Mouse (Mus musculus): ENCODE data around the gene Espnl. TPM values are rescaled to one million over a fixed set of nuclear protein-coding genes. Genes with fewer than 3 reads are reported as not detected.

The Espnl gene
- polyA plus RNA-seq, 1 experiment: 0.01 TPM

DNA sequence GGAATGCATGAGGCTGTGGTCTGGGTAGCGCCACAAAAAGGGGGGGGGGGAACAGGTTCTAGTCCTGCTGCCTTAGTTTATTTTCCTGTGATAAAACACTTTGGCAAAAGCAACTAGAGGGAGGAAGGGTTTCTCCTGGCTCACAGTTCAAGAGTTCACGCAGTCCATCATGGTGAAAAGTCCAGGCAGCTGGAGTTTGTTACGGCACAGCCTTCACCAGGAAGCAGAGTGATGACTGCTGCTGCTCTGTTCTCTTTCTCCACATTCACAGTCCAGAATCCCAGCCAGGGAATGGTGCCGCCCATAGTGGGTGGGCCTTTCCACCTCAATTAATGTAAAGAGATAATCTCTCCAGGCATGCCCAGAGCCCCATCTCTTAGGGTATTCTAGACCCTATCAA, 9.6 kb upstream of the Espnl start:
- no peak for DNase-seq (ENCODE audit: low read depth, low spot score)
- WGBS: 95% methylated on average over 4 of the region's 4 CpGs

DNA sequence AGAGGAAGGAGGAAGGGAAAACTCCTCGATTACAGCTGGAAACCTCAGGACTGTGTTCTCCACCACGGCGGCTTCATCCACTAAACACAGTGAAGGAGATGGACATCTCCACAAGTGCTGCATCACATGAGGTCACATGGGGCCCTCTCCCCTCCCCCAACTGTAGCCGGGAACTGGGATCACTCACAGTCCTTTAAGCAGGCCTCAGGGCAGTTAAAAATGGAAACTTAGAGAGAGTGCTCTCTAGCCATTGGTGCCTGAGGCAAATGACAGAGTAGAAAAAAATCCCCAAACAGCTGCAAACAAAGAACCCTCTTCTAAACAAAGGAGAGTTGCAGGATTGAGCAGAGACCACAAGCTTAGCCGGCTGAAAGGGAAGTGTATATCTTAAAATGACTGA, 8.6 kb upstream of the Espnl start:
- DNase-seq (ENCODE audit: low read depth, low spot score): no peak
- WGBS: 57% methylated on average over 5 of the region's 5 CpGs

DNA sequence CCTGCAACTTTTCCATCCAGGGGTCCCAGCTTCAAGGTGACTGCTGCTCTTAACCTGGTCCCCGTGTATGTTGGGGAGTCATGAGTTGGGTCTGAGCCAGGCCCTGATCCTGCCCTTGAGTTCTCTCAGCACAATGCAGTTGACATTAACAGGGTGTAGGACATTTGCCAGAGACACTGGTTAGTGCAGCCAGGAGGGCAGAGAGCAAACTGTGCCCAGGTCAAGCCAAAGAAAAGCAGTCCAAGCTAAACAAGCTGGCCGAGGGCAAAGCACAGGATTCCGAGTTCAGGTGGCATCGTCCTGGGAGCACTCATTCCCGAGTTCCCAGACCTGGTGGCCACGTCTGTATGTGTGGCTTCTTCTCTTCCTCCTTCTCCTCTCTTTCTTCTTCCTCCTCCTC, 4.2 kb upstream of the Espnl start:
- DNase-seq (ENCODE audit: low read depth, low spot score): no peak
- 77% methylated on average over 6 of the region's 6 CpGs for WGBS

DNA sequence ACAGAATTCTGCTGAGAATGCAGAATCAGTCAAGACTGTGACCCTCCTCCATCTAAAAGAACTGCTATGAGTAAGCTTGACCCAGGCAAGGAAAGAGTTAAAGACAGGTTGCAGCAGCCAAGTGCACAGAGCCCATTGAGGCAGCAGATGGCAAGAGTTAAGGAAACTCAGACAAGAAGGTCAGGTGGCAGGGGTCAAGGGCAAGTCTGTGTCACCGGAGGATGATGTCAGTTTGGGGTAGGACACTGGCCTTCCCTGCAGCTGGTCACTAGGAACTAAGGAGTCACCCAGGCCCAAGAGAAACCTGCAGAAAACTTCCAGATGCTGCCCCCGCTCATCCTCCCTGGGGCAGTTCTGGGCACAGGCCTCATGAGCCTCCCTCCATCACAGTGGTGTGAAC, 2.8 kb downstream of the Espnl start:
- no peak for DNase-seq (ENCODE audit: low read depth, low spot score)
- 69% methylated on average over 2 of the region's 2 CpGs for WGBS

DNA sequence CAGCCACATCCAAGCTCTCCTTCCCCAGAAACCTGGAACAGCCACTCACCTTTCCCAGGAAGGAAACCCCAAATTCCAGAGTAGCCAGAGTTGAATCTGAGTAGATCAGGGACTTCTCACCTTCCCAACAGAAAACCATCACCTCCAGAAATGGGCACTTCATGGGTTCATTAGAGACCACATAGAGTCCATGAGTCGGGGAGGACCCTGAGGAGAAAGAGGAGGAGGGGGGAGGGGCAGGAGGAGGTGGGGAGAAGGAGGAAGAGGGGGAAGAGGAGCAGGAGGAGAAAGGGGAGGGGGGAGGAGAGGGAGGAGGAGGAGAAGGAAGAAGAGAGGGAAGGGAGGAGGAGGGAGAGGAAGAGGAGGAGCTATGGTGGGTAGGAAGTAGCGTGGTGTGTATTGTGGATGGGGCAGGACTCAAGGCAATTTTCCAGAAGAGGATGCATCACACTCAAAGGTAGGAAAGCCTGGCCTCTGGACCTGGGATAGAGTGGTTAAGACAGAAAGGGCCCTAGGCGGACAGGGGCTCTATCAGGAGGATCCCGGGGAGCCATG, 3.7 kb downstream of the Espnl start:
- DNase-seq (ENCODE audit: low read depth, low spot score): no peak
- WGBS: 68% methylated on average over 4 of the region's 4 CpGs

DNA sequence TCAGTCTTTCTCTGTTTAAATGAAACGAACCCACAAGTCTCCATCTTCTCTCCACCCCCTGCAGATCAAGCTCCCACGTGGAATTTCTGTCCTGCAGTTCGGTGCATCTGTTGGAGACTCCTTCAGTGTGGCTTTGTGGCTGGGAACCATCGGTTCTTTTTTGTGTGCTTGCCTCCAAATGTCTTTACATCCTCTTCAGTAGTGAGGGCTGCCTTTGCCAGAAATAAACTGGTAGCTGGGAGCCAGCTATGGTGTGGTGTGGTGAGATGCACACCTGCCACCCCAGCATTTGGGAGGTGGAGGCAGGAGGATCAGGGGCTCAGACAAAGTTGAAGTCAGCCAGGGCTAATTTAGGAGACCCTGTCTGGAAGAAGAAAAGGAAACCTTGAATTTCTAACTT, 10.2 kb downstream of the Espnl start:
- 55% methylated on average over 4 of the region's 4 CpGs for whole genome bisulfite sequencing
- DNase-seq (ENCODE audit: low read depth, low spot score): no peak

DNA sequence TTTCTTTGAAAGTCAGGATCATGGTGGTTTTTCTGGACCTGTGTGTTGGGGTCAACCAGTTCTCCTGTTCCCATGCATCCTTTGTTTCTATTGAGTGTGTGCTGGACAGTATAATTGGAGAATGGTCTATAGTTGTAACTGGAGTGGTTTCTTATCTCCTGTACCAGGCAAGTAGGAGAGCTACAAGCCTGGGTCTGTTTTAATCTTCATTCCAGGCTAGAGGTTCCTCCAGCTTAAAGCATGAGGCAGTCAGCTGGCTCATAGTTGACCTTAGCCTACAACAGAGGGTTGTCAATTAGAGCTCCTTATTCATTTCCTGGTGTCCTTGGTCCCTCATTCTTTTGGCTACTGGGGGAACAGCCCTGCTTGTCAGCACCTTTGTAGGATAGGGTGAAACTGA, 11.7 kb downstream of the Espnl start:
- DNase-seq (ENCODE audit: low read depth, low spot score): no peak

DNA sequence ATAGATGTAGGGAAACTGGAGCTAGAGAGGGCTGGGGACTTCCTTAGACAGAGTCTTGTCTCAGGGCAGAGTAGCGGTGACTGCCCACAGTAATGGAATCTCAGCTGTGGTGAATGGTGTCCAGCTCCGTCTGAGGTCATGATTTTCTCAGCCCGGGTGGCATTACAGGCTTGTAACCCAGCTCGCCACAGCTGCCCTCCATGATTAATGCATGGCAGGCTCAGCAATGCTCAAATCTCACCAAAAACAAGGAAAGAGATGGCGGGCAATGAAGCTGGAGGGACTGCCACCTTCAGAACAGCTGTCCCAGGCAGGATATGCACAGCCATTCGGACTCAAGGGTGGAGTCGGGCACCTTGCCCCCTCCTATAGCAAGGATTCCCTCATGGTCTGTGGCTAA, 15.5 kb downstream of the Espnl start:
- DNase-seq (ENCODE audit: low read depth, low spot score): no peak
- 88% methylated on average over 7 of the region's 7 CpGs for WGBS

DNA sequence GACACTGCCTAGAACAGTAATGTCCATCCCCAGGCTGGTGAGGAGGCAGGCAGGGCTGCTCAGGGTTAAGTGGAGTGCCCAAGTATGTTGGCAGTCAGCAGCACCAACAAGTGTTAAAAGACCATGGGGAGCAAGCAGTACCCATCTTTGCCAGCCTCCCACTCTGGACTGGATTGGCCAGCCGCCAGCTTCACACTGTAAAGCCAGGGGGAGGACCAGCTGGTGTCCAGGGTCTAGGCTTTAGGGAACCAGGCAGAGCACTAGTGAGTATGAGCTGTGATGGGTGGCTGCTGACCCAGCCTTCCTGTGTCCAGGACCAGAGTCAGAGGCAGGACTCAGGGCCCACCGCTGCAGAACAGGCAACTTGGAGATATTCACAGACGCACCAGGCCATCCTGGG, 22.1 kb downstream of the Espnl start:
- no peak for DNase-seq (ENCODE audit: low read depth, low spot score)
- 84% methylated on average over 3 of the region's 3 CpGs for WGBS

DNA sequence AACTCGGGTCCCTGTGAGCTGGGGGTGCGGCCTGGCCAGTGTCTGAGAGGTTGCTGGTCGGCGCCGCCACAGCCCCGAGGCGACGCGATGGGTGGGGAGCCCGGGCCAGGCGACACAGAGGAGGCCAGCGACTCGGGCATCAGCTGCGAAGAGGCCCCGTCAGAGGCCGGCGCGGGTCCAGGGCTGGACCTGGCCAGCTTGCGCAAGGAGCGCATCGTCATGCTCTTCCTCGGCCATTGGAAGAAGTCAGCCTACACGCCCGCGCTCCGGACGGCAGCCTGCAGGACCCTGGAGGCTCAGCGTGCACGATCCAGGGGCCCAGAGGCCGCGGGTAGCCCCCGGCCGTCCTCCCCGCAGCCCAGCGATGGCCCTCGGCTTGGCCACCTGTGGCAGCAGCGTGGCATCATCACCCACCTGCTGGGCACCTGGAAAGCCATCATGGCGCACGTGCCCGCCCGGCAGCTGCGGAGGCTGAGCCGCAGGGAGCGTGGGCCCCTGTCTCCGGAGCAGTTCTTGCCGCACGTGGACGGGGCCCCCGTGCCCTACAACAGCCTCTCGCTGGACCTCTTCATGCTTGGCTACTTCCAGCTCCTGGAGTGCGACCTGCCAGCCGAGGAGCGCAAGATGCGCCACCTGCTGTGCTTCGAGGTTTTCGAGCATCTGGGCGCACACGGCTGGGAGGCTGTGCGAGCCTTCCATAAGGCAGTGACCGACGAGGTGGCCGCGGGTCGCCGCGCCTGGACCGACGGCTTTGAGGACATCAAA, 23.2 kb downstream of the Espnl start:
- WGBS: 4% methylated on average over 68 of the region's 68 CpGs
- no peak for DNase-seq (ENCODE audit: low read depth, low spot score)

DNA sequence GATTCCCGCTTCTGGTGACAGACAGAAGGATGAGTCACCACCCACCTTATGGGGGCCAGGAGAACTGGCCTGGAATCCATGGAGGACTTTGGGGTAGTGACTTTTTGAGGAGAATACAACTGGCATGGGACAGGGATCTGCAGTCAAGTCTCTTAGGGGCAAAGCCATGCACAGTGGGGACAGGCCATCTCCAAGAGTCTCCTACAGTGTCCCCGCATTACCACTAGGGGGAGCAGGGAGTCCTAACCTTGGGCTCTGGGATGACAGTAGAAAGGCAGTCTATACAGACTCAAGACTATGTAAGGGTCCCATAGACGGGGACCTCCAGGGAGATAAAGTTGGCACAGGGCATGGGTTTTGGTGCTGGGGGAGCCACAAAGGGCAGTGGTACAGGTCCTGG, 25.0 kb downstream of the Espnl start:
- DNase-seq (ENCODE audit: low read depth, low spot score): no peak
- WGBS: 33% methylated on average over 3 of the region's 3 CpGs

DNA sequence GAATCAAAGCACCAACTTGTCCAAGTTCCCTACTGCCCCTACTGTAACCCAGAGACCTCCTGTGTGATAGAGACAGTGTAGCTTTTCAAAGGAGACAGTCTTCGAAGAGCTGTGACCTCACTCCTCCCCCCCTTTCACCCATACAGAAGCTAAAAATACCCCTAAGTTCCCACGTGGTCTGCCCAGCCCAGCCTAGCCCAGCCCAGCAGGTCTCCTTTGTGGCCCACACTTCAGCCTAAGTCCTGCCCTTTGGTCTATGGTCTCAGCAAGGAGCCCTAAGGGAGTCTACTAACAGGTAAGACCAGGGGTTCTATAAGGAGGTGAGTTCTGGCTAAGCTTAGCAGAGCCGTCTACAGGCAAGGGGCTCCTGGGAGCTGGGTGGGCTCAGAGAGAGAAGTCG, 29.0 kb downstream of the Espnl start, which contains the start of gene Klhl30:
Gene Klhl30 (plus strand): TSS at position 176 of the 400 bp plus-strand sequence.
- WGBS: 55% methylated on average over 4 of the region's 4 CpGs
- DNase-seq (ENCODE audit: low read depth, low spot score): no peak

DNA sequence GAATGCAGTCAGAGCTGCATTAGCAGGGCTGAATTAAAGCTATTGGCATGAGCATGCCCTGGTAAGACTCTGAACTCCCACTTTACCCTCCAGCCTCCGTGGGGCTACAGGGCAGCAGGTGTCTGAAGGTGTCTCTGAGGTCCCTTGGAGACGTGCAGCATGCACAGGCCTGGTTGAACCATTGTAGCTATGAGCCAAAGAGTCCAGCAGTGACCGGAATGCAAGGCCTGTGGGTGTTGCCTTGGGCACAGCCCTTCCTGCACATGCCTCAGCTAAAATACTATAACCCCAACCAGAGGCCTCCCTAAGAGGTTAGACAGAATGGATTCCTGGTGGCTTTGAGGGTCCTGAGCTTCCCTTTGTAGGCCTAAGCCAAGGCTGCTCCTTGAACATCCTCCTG, 29.4 kb downstream of the Espnl start:
- DNase-seq (ENCODE audit: low read depth, low spot score): no peak
- 71% methylated on average over 3 of the region's 3 CpGs for WGBS

DNA sequence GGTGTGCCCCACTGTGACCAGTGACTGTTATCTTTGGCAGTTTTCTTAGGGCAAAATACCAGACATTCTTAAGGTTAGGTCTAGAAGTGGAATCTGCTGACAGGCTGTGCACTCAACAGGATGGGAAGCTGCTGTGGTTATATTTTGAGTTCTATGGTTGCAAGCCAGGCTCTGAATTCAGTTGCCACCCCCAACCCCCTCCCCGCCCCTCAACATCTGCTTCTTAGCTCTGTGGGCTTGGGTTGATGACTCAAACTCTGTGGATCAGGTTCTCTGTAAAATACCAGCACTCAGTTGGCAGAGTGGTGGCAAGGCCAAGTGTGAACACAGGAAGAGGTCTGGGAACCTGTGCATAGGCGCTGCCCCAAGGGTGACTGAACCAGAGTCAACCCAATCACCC, 30.4 kb downstream of the Espnl start:
- 86% methylated on average over 2 of the region's 2 CpGs for WGBS
- DNase-seq (ENCODE audit: low read depth, low spot score): no peak

DNA sequence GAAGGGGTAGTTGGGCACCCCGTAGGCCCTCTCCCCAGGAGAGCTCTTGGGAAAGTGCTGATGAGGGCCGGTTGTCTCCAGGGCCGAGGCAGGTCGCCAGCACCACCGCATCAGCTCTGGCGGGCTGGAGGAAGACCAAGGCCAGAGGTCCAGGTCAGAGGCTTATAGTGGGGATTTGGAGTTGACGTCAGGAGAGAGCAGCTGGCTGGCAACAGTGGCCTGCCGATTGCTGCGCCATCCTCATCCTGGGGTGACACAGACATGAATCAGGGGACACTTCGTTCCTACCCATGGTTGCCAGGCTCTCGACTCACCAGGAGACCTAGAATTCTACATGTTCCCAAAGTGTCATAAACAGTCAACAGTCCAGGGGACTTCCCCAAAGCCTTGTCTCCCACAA, 34.2 kb downstream of the Espnl start:
- DNase-seq (ENCODE audit: low read depth, low spot score): no peak
- WGBS: 70% methylated on average over 11 of the region's 11 CpGs

DNA sequence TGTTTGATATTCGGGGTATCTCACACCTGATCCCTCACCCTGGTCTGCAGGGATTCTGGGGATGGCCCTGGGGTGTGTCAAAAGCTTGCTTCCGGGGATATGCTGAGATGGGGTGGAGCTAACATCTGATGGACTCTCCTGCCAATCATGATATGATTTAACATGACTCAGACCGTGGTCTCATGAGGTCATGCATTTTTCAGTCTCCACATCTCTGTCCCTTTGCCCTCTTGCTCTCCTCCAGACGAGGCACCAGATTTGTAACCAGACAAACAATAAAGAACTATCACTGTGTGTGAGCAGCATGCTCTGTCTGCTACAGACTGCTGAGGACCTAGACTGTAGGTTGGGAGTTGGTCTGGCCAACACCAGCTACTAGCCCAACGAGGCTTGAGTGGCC, 40.2 kb downstream of the Espnl start:
- WGBS: 60% methylated on average over 5 of the region's 5 CpGs
- DNase-seq (ENCODE audit: low read depth, low spot score): no peak

DNA sequence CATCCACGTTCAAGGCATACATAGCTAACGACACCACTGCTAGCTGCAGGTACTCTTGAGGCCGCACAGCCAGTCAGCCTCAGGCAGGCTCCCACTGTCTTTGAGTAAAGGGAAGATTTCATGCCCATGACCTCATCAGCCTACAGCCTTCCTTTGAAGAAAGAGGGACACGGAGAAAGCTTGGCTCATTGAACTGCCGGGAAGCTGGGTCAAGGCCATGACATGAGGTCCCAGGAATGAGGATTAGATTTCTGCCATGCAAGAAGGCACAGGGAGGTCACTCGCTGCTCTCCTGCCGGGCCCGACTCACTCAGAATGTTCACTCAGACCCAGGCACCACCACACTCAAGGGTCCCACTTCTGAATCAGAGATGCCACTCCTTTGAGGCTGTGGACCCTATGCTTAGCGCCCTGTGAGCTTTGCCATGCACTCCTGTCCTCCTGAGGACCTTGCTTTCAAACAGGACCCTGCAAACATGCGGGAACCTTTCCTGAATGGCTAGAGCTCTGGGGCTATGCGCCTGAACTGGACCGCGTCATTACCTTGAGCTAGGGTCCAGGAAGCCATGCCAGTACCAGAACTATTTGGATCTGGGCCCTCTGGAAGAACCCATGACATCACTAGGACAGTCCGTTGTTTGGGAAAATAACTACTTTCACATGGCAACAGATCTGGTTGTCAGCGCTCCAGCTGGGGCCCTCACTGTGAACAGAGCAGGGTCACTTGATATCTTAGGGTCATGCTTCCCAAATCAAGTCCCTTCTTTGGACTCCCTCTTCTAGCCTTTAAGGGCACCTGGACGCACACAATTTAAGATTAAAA, 43.2 kb downstream of the Espnl start:
- WGBS: 94% methylated on average over 16 of the region's 16 CpGs

DNA sequence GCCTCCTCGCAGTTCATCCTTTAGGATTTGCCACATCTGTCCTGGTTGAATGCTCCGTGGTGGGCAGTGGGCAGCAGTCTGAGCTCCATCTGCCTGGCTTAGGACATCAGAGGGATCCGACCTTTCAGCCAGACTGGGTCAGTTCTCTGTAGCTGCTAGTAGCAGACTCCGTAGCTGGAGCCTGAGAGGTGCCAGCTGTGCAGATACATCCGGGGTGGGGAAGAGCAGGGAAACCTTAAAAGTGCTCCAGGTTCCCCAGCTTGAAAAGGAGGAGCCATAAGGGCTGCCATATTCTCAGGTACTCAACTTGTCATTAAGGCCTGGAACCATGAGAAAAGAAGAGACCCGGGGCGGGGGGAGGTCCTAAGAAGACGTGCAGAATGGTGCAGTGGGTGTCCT, 43.9 kb downstream of the Espnl start:
- WGBS: 41% methylated on average over 8 of the region's 8 CpGs
- no peak for DNase-seq (ENCODE audit: low read depth, low spot score)

More for the DNA sequence above, 43.2 kb downstream of the Espnl start:
- DNase-seq (ENCODE audit: low read depth, low spot score): no peak

DNA sequence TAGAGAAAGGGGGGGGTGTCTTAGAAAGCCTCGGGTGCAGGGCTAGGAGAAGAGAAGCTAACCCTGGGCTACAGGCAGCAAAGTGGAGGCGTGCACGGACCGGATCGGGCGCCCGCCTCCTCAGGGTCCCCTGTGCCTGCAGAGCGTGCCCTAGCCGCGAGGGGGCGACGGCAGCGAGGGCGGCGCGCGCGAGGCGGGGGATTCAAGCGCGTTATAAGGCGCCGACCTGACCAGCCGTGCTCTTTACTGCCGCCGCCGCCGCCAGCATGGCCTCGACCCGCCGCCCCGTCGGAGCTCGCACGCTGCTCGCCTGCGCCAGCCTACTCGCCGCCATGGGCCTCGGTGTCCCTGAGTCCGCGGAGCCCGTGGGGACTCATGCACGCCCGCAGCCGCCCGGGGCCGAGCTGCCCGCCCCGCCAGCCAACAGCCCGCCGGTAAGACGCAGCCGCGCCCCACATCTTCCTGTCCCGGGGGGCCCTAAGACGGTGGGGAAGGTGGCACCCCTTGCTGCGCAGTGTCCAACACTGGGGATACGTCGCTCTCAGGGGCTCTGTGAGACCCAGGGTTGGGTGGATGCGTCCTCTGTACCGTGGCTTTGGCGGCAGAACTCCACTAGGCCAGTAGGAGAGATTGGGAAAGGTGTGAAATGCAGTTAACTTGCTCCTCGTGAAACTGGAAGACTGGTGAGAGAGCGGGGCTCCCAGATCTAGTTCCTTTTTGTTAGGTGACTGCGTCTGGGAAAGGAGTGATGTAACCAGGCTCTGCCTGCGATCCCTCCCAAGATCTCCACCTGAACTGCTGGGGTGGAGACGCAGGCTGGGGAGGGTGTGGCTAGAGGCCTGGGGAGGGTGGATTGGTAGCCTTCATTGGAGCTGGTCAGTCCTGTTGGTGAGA, 44.6 kb downstream of the Espnl start, which contains the start of gene Erfe:
Gene Erfe (plus strand): TSS at position 216 of the 894 bp plus-strand sequence.
- 1% methylated on average over 68 of the region's 68 CpGs for WGBS
- no peak for DNase-seq (ENCODE audit: low read depth, low spot score)

DNA sequence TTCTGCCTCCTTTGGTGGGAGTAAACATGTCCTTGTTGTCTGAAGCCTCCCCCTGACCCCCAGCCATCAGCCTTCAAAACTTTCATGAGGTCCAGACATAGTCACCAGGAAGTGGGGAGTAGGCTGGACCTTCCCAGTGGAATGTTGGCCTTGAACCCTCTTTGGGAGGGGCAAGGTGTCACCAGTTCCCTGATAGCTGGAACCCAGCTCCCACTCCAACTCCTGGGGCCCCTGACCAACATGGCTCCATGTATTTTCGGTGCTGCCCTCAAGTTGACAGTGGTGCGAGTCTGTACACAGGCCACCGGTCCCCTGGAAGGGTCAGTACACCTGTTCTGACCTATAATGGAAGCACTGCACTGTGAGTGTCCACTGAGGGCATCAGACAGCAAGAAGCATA, 45.4 kb downstream of the Espnl start:
- 84% methylated on average over 3 of the region's 3 CpGs for WGBS
- DNase-seq (ENCODE audit: low read depth, low spot score): no peak
